Mouse (Mus musculus) adrenal gland, adult 18-20 months (tissue): ENCODE data around the gene Slamf6. TPM values are rescaled to one million over a fixed set of nuclear protein-coding genes. Genes with fewer than 3 reads are reported as not detected.
"Not testable (repeated sequence)": the region's sequence is repeated elsewhere in the genome, so short reads cannot be mapped to it uniquely, and the experiment has no call there.

Experiments
- DNase-seq, 2 experiments: peaks; one replicate each; pipeline ENCODE4 v3.0.0; 2021 to 2022; ENCODE audit warnings: low spot score in 2 of 2
- total RNA-seq, 2 experiments: library from RNA; stranded (reverse); gene quantifications; 1 replicate in 1 of 2; 2 replicates in 1 of 2; pipeline ENCODE4 v1.2.3; 2021

Slamf6 gene
- total RNA-seq, 2 experiments from 2014 or later, result 0.30 to 0.35 TPM

DNA sequence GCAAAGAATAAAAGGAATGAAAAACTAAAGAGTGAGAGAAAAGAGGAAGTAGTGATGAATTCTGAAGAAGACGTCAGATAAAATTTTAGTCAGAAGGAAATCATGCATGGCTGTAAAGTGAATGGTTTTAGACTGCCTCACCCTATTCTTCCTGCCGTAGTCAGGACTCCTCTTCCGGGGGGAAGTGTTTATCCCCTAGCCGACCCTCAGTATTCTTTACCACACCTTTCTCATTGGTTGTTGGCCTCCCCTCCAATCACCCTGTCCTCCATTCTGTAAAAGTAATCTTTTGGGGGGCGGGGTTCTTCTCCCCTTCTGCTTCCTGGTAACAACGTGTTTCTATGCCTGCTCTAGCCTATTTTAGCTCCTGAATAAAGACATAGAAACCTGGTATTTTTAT lies 37.8 kb downstream of the Slamf6 start:
- no peak for DNase-seq

GRCm38 (mm10) chr1:171957411-171957810 lies 40.1 kb downstream of the Slamf6 start:
- no peak for DNase-seq

DNA sequence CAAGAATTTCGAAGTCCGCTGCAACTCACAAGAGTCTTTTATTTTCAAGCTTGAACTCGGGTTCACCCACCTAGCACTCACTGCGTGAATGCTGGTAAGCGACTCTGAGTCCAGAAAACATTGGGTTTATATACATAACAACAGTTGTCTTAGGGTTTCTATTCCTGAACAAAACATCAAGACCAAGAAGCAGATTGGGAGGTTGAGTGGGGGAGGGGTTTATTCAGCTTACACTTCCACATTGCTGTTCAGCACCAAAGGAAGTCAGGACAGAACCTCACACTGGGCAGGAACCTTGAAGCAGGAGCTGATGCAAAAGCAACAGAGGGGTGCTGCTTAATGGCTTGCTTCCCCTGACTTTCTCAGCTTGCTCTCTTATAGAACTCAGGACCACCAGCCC lies 43.4 kb downstream of the Slamf6 start:
- DNase-seq, result no peak

DNA sequence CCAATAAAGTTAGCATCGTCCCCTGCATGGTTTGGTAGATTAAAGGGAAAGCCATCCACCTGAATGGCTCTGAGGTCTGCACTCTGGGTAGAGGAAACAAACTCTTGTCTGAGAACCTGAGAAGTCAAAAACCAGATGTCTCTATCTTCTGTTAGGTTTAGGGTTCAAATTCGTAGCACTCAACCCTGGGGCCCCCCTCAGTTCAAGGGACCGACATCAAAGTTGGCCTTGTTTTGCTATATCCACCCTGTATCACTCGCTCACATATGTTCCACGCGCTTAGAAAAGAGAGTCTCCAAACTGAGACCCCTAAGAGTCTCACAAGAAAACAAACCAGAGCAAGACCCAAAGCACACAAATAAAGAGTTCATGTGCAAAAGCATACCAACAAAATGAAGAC lies 44.4 kb downstream of the Slamf6 start:
- no peak for DNase-seq

DNA sequence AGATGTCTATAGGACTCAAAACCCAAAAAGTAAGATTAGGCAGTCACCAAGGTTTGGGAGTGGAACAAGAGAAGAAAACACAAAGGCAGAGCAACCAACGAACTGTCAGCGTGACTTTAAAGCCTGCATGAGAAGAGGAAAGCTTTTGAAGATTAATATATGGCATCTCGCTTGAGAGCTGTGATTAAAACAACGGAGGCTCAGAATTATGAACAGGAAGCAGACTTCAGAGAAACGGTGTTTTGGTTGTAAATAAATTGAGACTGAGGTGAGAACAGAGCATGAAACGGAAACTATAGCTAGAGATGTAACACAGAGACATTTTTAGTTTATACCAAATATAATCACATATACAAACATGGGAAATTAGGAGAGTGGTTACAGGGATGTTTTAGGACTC lies 46.3 kb downstream of the Slamf6 start:
- no peak for DNase-seq

DNA sequence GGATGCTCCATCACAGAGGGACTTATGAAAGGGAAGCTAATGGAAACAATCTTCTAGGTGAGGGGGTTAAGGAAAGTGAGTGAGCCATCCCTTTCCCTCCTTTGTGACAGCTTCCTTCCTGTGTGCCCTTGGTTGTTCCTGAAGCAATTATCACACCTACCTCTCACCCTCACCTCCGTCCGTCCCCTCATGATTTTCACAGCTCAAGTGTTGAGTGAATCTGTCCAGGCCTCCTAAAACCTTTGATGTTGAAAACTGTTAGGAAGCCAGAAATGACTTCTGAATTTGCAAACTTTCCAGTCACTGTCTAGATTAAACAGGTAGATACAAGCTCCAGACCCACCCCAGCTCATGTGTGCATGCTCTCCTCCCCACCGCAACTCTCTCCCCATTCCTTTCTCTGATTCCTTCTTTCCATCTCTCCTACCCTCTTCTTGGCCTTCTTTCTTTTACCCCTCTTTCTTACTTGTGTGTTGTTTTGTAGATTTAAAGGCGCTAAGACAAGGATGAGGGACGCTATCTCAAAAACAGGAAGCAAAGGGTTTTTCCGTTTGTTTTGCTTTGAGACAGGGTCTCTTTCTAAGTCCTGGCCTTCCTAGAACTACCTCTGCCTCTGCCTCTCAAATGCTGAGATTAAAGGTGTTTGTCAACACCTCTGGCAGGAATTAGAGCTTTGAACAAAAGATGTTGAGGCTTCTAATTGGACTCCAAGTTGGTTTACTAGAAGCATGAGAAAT lies 48.9 kb downstream of the Slamf6 start:
- no peak for DNase-seq

- no peak for DNase-seq
These were observed 51.9 kb downstream of the Slamf6 start for GRCm38 (mm10) chr1:171969221-171969620.

DNA sequence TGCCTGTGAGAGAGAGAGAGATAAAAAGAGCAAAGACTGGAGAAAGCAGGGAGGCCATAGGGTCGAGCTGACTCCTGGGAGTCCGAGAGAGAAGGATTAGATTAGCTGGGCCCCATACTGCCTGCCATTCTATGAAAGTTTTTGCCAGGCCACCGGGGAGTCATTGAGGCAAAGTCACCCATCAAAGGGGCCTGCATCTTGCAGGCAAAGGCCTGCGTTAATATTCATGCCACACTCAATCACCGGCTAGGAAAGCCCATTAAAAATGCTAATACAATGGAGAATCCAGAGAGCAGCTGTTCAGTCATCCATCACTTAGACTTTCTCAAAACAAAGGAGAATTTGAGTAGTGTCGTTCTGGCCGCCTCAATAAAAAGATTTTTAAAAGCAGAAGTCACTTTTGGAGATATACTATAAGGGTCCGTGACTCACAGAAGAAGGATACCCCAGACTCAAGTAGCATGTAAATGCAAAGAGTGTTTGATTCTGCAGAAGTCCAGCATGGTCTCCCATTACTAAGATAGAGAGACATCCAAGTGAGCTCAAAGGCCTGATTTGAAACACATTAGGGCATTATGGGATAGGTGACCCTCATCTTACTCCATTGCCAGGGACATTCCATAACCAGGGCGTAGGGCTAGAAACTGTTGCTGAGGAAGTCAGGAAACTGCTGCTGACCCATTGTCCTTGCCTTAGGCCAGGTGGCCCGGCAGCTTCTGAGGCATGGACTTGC lies 53.7 kb downstream of the Slamf6 start:
- DNase-seq, result no peak

DNA sequence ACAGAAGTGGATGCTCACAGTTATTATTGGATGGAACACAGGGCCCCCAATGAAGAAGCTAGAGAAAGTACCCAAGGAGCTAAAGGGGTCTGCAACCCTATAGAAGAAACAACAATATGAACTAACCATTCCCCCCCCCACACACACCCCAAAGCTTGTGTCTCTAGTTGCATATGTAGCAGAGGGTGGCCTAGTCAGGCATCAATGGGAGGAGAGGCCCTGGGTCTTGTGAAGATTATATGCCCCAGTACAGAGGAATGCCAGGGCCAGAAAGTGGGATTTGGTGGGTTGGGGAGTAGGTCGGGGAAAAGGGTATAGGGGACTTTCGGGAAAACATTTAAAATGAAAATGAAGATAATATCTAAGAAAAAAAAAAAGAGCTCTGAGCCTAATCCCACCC lies 57.0 kb downstream of the Slamf6 start:
- DNase-seq, result not testable (repeated sequence)

- no peak for DNase-seq
These were observed 58.1 kb downstream of the Slamf6 start for GRCm38 (mm10) chr1:171975377-171975776.

DNA sequence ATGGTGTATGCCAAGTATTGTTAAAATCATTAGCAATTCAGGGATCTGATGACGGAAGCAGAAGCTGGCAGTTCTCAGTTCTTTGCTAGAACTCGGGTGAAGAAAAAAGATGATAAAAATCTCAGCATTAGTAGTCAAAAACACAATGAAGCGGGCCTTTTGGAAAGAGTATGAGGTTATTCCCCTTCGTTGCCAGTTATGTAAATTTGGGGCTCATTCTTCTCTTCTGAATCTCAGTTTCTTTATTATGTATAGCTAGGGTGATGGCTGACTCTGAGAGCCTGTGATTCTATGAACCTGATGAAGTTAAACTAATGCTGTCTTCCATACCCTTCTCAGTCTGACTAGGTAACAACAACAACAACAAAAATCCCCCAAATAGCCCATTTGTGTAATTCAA lies 58.5 kb downstream of the Slamf6 start:
- DNase-seq, result no peak

DNA sequence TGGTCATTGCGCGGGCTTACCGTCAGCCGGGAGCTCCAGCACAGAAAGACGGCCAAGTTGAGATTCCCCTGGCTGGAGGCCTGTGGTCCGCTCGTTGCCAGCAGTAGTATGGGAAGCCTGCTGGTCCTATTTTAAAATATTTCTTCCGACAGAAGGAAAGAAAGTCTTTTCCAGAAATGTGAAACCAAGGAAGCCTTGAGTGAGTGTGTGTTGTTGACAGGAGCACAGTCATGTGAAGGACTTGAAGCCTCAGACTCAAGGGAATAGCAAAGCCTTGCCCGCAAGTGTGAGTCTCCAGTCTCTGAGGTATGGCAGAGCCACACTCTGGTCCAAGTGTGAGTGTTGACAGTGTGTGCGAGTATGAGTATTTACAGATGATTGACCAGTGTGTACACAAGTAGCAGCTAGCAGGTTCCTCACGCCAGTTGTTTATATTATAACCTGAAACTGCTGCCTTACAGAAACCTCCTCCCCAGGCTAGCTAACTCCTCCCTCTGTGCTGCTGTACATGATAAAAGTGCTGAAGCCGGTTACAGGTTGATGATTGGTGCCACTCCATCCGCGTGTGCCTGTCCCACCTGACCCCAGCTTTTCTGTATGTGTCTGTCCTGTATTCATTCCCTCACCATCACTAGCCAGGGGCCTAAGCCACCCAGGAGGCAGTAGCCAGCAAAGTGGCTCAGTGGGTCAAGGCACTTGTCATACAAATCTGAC lies 59.7 kb downstream of the Slamf6 start:
- no peak for DNase-seq

DNA sequence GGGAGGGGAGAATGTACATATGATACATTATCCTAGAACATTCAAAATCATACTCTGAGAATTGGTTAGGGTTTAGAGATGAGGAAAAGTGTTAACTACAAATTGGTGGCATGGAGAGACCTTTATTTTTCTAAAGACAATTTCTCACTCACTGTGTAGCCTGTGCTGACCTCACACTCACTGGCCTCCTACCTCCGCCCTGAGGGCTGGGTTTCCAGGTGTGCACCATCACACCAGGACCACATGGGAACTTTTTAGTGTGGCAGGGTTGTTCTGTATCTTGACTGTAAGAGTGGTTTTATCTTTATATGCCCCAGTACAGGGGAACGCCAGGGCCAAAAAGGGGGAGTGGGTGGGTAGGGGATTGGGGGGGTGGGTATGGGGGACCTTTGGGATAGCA lies 60.6 kb downstream of the Slamf6 start:
- DNase-seq, result no peak

DNA sequence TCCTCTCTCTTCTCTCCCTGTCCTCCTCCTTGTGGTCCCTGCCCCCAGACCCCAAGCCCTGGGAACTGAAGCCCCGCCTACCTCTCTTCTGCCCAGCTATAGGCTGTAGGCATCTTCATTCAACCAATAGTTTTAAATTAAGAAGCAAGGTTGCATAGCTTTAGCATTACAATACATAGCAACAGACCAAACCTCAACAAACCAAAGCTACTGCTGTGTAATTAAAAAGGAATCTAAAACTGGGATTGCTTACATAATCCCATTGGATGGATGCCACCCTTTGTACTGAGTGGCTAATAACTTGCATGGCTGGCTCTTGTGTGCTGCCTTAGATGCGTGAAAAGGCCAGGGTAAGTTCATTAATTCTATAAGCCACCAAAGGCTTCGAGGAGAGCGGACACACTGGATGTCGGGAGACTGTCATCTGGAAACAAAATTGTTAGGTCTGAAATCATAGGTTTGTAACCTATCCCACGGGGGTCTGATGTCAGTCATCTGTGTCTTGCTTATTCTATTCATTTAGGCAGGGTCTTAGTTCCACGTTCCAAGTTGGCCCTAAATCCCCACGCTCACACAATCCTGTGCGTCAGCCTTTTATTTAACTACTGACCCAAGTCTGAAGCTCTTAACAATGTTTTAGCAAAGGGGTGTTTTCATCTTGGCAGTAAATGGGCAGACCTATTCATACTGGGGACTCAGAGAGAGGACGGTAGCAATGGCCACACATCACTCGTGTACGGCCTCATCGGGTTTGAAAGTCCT lies 62.8 kb downstream of the Slamf6 start:
- no peak for DNase-seq

GRCm38 (mm10) chr1:171982170-171982569 lies 64.9 kb downstream of the Slamf6 start:
- no peak for DNase-seq

DNA sequence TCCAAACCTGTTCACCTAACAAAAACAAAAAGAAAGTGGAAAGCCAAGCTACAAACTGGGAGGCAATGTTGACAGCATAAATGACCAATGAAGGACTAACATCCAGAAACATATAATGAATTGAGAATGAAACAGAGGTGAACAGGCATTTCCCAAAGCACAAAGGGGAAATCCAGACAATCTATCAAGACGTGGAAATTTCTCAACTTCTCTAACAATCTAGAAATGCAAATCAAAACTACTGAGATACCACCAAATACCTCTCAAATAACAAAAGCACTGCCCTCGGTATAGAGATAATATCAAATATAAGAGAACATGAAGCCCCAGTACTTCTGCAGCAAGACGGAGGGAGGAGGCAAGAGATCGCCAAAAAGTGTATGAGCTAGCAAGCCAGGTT lies 65.4 kb downstream of the Slamf6 start:
- no peak for DNase-seq

GRCm38 (mm10) chr1:171983372-171984001 lies 66.2 kb downstream of the Slamf6 start:
- no peak for DNase-seq

DNA sequence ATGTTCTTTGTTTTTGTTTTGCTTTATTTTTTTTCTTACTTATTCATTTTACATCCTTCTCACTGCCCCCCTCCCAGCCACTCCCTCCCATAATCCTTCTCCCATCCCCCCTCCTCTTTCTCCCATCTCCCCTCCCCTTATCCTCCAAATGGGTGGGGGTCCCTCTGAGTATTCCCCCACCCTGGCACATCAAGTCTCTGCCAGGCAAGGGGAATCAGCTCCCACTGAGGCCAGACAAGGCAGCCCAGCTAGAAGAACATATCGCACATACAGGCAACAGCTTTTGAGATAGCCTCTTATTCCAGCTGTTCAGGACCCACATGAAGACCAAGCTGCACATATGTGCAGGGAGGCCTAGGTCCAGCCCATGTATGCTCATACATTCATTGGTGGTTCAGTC lies 66.8 kb downstream of the Slamf6 start:
- no peak for DNase-seq

DNA sequence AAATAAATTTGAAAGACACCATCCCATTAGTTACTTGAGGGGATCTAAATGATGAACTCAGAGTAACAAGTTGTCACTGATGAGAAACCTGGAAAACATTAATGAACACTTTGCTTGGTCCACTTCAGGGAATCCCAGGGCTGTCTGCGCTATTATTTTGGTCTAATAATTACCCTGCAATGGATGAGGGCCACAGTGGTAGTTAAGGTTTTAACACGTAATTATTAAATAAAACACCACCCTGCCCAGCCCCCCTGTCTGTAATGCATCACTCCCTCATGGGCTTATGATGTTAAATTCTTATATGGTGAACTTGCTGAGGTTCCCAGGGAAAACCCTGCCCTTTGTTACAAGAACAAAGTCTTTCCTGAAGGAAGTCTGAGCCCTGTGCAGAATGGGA lies 74.6 kb downstream of the Slamf6 start:
- no peak for DNase-seq

- DNase-seq, result no peak
These were observed 75.7 kb downstream of the Slamf6 start for GRCm38 (mm10) chr1:171992901-171993530.
